Mouse (Mus musculus): ENCODE results near the gene Ccdc58.
"Not testable (repeated sequence)": the region's sequence is repeated elsewhere in the genome, so short reads cannot be mapped to it uniquely, and the experiment has no call there.

Gene Ccdc58

GRCm38 (mm10) chr16:36071450-36072379, at the start of gene Ccdc58, which contains the start of gene Fam162a:
Gene Ccdc58 (plus strand): TSS chr16:36071685.
Gene Fam162a (minus strand): TSS chr16:36071594.
- peak; percentile 91 for DNase-seq (ENCODE audit: low read depth, low spot score)

- not testable (repeated sequence) for DNase-seq (ENCODE audit: low read depth, low spot score)
Observed at GRCm38 (mm10) chr16:36028120-36028519, 43.4 kb upstream of the Ccdc58 start.

- peak; percentile 98 for DNase-seq (ENCODE audit: low read depth, low spot score)
Observed at GRCm38 (mm10) chr16:36040640-36041624, 30.6 kb upstream of the Ccdc58 start, which contains the start of gene Wdr5b. Gene Wdr5b (plus strand): TSS chr16:36041190.

GRCm38 (mm10) chr16:36041625-36042020, 29.9 kb upstream of the Ccdc58 start:
- DNase-seq (ENCODE audit: low read depth, low spot score): no peak

- no peak for DNase-seq (ENCODE audit: low read depth, low spot score)
Observed at GRCm38 (mm10) chr16:36043073-36043472, 28.4 kb upstream of the Ccdc58 start.

GRCm38 (mm10) chr16:36043964-36044363, 27.5 kb upstream of the Ccdc58 start:
- no peak for DNase-seq (ENCODE audit: low read depth, low spot score)

- DNase-seq (ENCODE audit: low read depth, low spot score): no peak
Observed at GRCm38 (mm10) chr16:36047538-36047937, 23.9 kb upstream of the Ccdc58 start.

- no peak for DNase-seq (ENCODE audit: low read depth, low spot score)
Observed at GRCm38 (mm10) chr16:36051491-36051890, 20.0 kb upstream of the Ccdc58 start.

GRCm38 (mm10) chr16:36053524-36054275, 17.8 kb upstream of the Ccdc58 start:
- DNase-seq (ENCODE audit: low read depth, low spot score): no peak

GRCm38 (mm10) chr16:36054920-36055319, 16.6 kb upstream of the Ccdc58 start:
- no peak for DNase-seq (ENCODE audit: low read depth, low spot score)

GRCm38 (mm10) chr16:36056416-36056815, 15.1 kb upstream of the Ccdc58 start:
- no peak for DNase-seq (ENCODE audit: low read depth, low spot score)

GRCm38 (mm10) chr16:36057933-36058475, 13.5 kb upstream of the Ccdc58 start:
- no peak for DNase-seq (ENCODE audit: low read depth, low spot score)

GRCm38 (mm10) chr16:36062534-36062933, 9.0 kb upstream of the Ccdc58 start:
- DNase-seq (ENCODE audit: low read depth, low spot score): not testable (repeated sequence)

- no peak for DNase-seq (ENCODE audit: low read depth, low spot score)
Observed at GRCm38 (mm10) chr16:36063315-36063714, 8.2 kb upstream of the Ccdc58 start.

- no peak for DNase-seq (ENCODE audit: low read depth, low spot score)
Observed at GRCm38 (mm10) chr16:36064904-36065303, 6.6 kb upstream of the Ccdc58 start.

GRCm38 (mm10) chr16:36067694-36068093, 3.8 kb upstream of the Ccdc58 start:
- DNase-seq (ENCODE audit: low read depth, low spot score): no peak

GRCm38 (mm10) chr16:36068356-36068755, 3.1 kb upstream of the Ccdc58 start:
- no peak for DNase-seq (ENCODE audit: low read depth, low spot score)

GRCm38 (mm10) chr16:36069819-36070575, 1.5 kb upstream of the Ccdc58 start:
- no peak for DNase-seq (ENCODE audit: low read depth, low spot score)

- DNase-seq (ENCODE audit: low read depth, low spot score): peak; percentile 57
Observed at GRCm38 (mm10) chr16:36071071-36071449, 425 bp upstream of the Ccdc58 start.

- no peak for DNase-seq (ENCODE audit: low read depth, low spot score)
Observed at GRCm38 (mm10) chr16:36072410-36073011, 1.0 kb downstream of the Ccdc58 start.

All from forelimb bud, embryonic 11.5 days (tissue).